Mouse (Mus musculus) urinary bladder, postnatal 25 days (tissue): ENCODE data around the gene Foxi1.
"Not testable (repeated sequence)": the region's sequence is repeated elsewhere in the genome, so short reads cannot be mapped to it uniquely, and the experiment has no call there.

ENCODE experiments used
- DNase-seq: peaks from one replicate; pipeline ENCODE4 v3.0.0; 2022; ENCODE audit warnings: low spot score

The Foxi1 gene

GRCm38 (mm10) chr11:34207989-34208388, at the start of gene Foxi1:
Foxi1 (minus strand) TSS chr11:34208089.
- no peak for DNase-seq

DNA sequence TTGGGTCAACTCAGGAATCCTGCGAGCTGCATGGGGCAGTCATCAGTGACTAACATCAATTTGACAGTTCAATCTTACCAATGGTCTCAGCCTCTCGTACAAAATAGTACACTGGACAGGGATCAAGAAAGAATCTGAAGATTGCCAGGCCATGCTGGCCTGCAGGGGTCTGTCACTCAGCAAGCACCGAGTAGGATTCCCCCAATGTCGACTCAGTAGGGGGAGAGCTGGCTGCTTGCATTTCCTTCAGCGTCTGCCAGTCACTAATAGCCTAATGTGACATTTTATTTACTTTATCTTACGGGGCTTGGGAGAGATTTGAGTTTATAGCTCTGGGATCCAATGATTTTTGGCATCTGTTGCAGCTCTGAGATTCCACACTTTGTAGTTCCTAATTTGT, 35.1 kb upstream of the Foxi1 start:
- no peak for DNase-seq

DNA sequence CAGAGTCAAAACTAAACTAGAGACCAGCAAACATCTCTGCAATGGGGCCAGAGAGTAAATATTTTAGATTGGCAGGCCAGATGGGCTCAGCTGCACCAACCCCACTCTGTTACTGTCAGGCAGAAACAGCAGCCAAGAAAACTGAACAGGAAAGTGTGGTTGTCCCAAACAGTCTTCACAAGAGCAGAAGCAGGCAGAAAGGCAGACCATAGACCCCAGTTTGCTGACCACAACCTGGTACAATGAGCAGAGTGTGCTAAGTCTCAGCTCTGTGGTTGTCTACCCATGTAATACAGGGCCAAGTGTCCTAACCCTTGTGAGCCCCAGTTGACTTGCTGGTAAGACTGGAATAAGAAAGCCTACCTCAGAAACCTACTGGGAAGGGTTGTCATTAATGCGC, 32.4 kb upstream of the Foxi1 start:
- DNase-seq = no peak

DNA sequence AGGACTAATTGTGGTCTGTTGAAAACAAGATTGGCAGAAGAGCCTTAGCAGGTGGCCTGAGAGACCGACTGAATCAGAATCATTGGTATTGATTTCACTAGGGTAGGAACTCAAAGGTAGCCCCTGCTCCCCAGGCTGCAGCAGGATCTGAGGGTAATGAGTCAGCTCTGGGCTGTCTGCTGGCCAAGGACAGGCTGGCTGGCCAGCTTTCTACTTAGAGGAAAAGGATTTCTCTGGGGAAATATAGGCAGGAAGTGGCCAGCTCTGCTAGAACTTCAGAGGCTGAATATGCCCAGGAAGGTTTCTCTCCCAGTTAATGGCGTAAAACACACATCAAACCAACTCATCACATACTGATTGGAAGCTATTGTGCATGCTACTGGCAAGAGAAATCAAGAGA, 31.8 kb upstream of the Foxi1 start:
- DNase-seq = no peak

DNA sequence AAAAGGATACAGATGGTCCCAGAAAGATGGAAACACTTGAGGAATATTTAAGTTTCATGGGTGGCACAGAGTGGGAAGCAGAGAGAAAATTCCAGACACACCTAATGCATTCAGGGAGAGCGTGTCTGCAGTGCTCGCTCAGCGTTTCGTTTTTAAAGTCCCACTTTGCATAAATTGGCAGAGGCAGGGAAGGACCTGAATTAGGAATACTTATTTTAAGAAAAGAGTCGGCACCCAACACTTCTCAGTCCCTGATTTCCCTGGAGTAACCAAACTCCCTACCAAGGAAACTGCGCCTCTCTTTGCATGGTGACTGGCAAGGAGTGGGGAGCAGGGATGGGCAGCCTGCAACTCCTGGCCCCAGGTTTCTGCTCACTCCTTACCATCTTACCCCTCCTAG, 29.0 kb upstream of the Foxi1 start:
- no peak for DNase-seq

GRCm38 (mm10) chr11:34236091-34236759, 28.3 kb upstream of the Foxi1 start:
- DNase-seq = no peak

- DNase-seq = peak; percentile 52
Measured at GRCm38 (mm10) chr11:34228758-34229364, 21.0 kb upstream of the Foxi1 start.

- no peak for DNase-seq
Measured at GRCm38 (mm10) chr11:34227180-34227579, 19.3 kb upstream of the Foxi1 start.

- not testable (repeated sequence) for DNase-seq
Measured at GRCm38 (mm10) chr11:34220596-34220995, 12.7 kb upstream of the Foxi1 start.

DNA sequence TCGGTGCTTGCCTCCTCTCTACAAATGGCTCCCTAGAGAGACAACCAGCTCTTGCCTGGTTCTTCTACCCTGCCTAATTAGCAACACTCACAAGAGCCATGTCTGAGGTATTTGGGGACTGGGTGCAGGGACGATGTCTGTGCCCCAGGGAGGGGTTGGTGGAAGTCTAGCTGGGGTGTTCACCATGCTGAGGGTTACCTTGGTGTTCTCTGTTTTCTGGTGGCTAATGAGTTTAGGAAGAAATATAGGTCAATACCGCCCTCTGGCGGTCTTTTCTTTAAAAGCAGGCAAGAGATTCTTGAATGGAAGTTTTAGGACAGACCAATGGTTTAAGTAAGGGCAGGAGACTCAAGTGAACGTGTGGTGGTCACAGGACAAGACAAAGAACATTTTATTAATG, 5.0 kb upstream of the Foxi1 start:
- peak; percentile 61 for DNase-seq

DNA sequence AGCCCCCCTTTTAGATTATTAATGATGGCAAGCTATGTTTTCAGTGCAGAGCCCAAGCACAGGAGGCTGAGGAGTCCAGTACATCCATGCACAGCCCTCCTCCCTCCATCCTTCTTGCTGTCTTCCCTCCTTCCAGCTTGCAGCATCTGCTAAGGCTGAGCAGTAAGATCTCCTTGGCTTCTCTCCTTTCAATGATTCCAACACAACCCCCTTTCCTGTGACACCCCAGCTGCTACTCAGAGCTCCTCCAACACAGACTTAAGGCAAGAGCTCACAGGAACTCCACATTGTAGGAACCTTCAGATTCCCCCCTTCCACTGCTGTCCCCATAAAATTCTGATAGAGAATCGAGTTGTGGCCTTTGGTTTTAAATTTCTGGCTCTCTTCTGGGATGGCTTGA, 5.1 kb downstream of the Foxi1 start:
- DNase-seq = no peak

- no peak for DNase-seq
Measured at GRCm38 (mm10) chr11:34195142-34195541, 12.7 kb downstream of the Foxi1 start.

- no peak for DNase-seq
Measured at GRCm38 (mm10) chr11:34194158-34194941, 13.5 kb downstream of the Foxi1 start.

- no peak for DNase-seq
Measured at GRCm38 (mm10) chr11:34193658-34194057, 14.2 kb downstream of the Foxi1 start.

DNA sequence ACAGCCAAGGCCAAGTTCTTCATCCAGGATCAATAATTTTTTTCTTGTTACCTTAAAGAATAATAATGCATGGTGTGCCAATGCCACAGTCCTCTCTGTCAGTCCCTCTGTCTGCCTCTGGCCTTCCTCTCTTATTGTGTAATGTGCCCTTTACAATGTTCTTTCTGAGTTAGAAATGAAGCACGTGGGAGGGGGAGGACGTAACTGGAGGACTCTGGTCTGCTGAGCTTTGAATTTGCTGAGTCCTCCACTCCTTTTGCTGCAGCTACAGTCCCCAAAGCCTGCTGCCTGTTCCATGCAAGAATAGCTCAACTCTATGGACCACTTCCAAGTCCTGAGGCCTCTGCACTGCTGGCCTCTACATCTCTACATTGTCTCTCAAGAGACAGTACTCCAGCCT, 23.6 kb downstream of the Foxi1 start:
- DNase-seq = no peak

GRCm38 (mm10) chr11:34181214-34182117, 26.4 kb downstream of the Foxi1 start:
- no peak for DNase-seq

GRCm38 (mm10) chr11:34178752-34179151, 29.1 kb downstream of the Foxi1 start:
- no peak for DNase-seq

- no peak for DNase-seq
Measured at GRCm38 (mm10) chr11:34176371-34176770, 31.5 kb downstream of the Foxi1 start.

- DNase-seq = no peak
Measured at GRCm38 (mm10) chr11:34171221-34171620, 36.7 kb downstream of the Foxi1 start.

GRCm38 (mm10) chr11:34169464-34169894, 38.4 kb downstream of the Foxi1 start:
- no peak for DNase-seq

DNA sequence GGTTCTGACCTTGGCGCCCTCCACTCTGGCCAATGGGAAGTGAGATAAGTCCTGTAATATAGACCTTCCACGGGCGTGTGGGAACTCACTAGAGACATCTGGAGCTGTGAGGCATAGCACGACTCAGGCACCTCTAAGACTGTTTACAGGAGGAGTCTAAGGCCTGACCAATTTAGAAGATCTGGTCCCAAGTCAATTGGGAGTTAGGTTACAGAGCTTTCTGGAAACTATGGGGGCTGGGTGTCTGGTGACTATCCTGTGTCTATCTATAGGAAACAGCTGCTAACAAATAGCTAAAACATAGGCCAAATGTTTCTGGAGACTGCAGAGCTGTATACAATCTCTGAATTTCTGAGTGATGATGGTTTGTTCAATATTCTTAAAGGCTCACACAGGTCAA, 41.5 kb downstream of the Foxi1 start:
- no peak for DNase-seq

- DNase-seq = no peak
Measured at GRCm38 (mm10) chr11:34165278-34165677, 42.6 kb downstream of the Foxi1 start.
